Mouse (Mus musculus): ENCODE data around the gene Rad51d. TPM values are rescaled to one million over a fixed set of nuclear protein-coding genes. Genes with fewer than 3 reads are reported as not detected.
"Not testable (repeated sequence)": the region's sequence is repeated elsewhere in the genome, so short reads cannot be mapped to it uniquely, and the experiment has no call there.

Rad51d gene
- polyA plus RNA-seq (2012; fragmentation: generic; extraction: Trizol): 9.1 TPM

DNA sequence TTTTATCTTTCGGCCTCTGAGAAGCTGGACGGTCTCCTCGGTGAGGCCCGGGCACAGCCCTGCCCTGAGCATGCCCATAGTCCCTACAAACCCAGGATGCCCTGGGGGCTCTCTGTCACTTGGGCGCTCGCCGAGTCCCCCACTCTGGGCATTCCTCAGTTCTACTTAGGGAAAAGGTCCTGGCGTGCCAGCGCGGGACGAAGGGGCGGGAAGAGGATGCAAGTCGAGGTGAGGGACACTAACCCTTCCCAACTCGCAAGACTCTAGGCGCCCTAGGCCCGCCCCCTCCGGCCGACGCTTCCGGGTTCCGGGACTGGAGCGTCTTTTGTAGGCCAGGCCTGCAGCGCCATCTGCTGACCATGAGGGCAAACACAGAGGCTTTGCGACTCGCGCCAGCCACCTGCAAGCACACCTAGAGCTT lies at the start of gene Rad51d:
Gene Rad51d, minus strand, starts transcription at position 273 of the 421 bp plus-strand sequence.
- TF ChIP-seq E2F4 (IDR thresholded peaks at IDR 0.05; ENCODE audit: insufficient read depth) (peak; percentile 3), POLR2AphosphoS2 (IDR thresholded peaks at IDR 0.05; ENCODE audit: insufficient read length, low read depth) (peak; percentile 38), REST (IDR thresholded peaks at IDR 0.05; ENCODE audit: insufficient read depth, insufficient read length) (no peak), POLR2A (IDR thresholded peaks at IDR 0.05; ENCODE audit: insufficient read length, low read depth) (peak; percentile 59)
- Histone ChIP-seq H3K79me2 (ENCODE audit: control insufficient read depth, insufficient read depth) (no peaks in the 10 kb centered on the region), H3K36me3 (ENCODE audit: control insufficient read depth, insufficient read depth) (no peaks in the 10 kb centered on the region), H3ac (ENCODE audit: control insufficient read depth, insufficient read length) (peak within 1 kb of the TSS; percentile 36), H3K4me2 (ENCODE audit: low read depth) (peak within 1 kb of the TSS; percentile 92), H3K27me3 (ENCODE audit: control insufficient read depth, insufficient read depth, insufficient read length) (no peaks in the 10 kb centered on the region), H3K4me3 (peak within 1 kb of the TSS; percentile 43)

DNA sequence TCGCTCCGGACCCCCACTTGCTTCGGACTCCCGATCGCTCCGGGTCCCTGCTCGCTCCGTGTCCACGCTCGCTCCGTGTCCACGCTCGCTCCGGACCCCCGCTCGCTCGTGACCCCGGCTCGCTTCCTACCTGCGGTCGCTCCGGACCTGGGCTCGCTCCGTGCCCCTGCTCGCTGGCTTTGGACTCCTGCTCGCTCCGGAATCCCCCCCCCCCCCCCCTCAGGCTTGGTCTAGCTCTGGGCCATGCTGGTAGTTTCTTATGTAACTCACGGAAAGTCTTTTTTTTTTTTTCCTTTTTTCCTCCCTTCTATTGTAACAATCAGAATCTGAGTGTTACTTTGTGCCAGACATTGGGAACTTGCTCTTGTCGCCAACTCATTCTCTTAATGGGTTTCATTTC lies 42.8 kb upstream of the Rad51d start:
- Histone ChIP-seq H3K4me2 (ENCODE audit: low read depth) (no peak overlapping the region), H3K4me3 (no peak overlapping the region), H3K27me3 (ENCODE audit: control insufficient read depth, insufficient read depth, insufficient read length) (no peaks in the 10 kb centered on the region), H3K36me3 (ENCODE audit: control insufficient read depth, insufficient read depth) (peaks cover 11% of the 10 kb centered on the region), H3ac (ENCODE audit: control insufficient read depth, insufficient read length) (no peak overlapping the region), H3K79me2 (ENCODE audit: control insufficient read depth, insufficient read depth) (no peaks in the 10 kb centered on the region)
- no peak for TF ChIP-seq E2F4 (IDR thresholded peaks at IDR 0.05; ENCODE audit: insufficient read depth)
- TF ChIP-seq POLR2A (IDR thresholded peaks at IDR 0.05; ENCODE audit: insufficient read length, low read depth): no peak
- TF ChIP-seq POLR2AphosphoS2 (IDR thresholded peaks at IDR 0.05; ENCODE audit: insufficient read length, low read depth): no peak
- TF ChIP-seq MAX (IDR thresholded peaks at IDR 0.05; ENCODE audit: low read depth): no peak

DNA sequence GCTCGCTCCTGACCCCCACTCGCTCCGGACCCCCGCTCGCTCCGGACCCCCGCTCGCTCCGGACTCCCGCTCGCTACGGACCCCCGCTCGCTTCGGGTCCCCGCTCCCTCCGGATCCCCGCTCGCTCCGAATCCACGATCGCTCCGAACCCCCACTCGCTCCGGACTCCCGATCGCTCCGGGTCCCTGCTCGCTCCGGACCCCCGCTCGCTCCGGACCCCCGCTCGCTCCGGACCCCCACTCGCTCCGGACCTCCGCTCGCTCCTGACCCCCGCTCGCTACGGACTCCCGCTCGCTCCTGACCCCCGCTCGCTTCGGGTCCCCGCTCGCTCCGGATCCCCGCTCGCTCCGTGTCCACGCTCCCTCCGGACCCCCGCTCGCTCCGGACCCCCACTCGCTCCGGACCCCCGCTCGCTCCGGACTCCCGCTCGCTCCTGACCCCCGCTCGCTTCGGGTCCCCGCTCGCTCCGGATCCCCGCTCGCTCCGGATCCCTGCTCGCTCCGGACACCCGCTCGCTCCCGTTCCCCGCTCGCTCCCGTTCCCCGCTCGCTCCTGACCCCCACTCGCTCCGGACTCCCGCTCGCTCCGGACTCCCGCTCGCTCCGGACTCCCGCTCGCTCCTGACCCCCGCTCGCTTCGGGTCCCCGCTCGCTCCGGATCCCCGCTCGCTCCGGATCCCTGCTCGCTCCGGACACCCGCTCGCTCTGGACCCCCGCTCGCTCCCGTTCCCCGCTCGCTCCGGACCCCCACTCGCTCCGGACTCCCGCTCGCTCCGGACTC lies 41.4 kb upstream of the Rad51d start:
- H3K79me2 ChIP-seq (ENCODE audit: control insufficient read depth, insufficient read depth); H3K4me2 ChIP-seq (ENCODE audit: low read depth); H3ac ChIP-seq (ENCODE audit: control insufficient read depth, insufficient read length); H3K27me3 ChIP-seq (ENCODE audit: control insufficient read depth, insufficient read depth, insufficient read length); H3K4me3 ChIP-seq: not testable (repeated sequence)
- H3K36me3 ChIP-seq (ENCODE audit: control insufficient read depth, insufficient read depth): peaks cover 11% of the 10 kb centered on the region

DNA sequence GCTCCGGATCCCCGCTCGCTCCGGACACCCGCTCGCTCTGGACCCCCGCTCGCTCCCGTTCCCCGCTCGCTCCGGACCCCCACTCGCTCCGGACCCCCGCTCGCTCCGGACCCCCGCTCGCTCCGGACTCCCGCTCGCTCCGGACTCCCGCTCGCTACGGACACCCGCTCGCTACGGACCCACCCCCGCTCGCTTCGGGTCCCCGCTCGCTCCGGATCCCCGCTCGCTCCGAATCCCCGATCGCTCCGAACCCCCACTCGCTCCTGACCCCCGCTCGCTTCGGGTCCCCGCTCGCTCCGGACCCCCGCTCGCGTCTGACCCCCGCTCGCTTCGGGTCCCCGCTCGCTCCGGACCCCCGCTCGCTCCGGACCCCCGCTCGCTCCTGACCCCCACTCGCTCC lies 40.7 kb upstream of the Rad51d start:
- not testable (repeated sequence) for H3K4me3 ChIP-seq; H3K4me2 ChIP-seq (ENCODE audit: low read depth); H3K79me2 ChIP-seq (ENCODE audit: control insufficient read depth, insufficient read depth); H3K36me3 ChIP-seq (ENCODE audit: control insufficient read depth, insufficient read depth); H3ac ChIP-seq (ENCODE audit: control insufficient read depth, insufficient read length); H3K27me3 ChIP-seq (ENCODE audit: control insufficient read depth, insufficient read depth, insufficient read length)

DNA sequence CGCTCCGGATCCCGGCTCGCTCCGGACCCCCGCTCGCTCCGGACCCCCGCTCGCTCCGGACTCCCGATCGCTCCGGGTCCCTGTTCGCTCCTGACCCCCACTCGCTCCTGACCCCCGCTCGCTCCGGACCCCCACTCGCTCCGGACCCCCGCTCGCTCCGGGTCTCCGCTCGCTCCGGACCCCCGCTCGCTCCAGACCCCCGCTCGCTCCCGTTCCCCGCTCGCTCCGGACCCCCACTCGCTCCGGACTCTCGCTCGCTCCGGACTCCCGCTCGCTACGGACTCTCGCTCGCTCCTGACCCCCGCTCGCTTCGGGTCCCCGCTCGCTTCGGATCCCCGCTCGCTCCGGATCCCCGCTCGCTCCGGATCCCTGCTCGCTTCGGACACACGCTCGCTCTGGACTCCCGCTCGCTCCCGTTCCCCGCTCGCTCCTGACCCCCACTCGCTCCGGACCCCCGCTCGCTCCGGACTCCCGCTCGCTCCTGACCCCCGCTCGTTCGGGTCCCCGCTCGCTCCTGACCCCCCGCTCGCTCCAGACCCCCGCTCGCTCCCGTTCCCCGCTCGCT lies 40.1 kb upstream of the Rad51d start:
- H3K27me3 ChIP-seq (ENCODE audit: control insufficient read depth, insufficient read depth, insufficient read length); H3K4me3 ChIP-seq: not testable (repeated sequence)

DNA sequence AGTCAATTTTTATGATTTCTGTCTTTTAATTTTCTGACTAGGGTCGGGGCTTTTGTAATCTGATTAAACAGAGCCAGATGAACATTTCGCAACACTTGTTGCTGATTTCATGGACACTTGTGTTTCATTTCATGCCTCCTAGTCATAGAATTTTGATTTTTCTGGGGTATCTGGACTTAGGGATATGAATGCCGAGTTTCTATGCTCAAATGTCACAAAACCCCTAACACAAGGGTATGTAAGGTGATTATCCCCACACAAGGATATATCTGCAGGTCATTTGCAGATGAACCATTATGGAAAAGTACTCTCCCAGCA lies 39.2 kb upstream of the Rad51d start:
- Histone ChIP-seq H3K36me3 (ENCODE audit: control insufficient read depth, insufficient read depth) (no peaks in the 10 kb centered on the region), H3K4me3 (no peak overlapping the region), H3K79me2 (ENCODE audit: control insufficient read depth, insufficient read depth) (no peaks in the 10 kb centered on the region), H3K27me3 (ENCODE audit: control insufficient read depth, insufficient read depth, insufficient read length) (no peaks in the 10 kb centered on the region), H3K4me2 (ENCODE audit: low read depth) (no peak overlapping the region), H3ac (ENCODE audit: control insufficient read depth, insufficient read length) (no peak overlapping the region)
- no peak for TF ChIP-seq MAX (IDR thresholded peaks at IDR 0.05; ENCODE audit: low read depth)
- no peak for TF ChIP-seq SRF (IDR thresholded peaks at IDR 0.05; ENCODE audit: control insufficient read depth, insufficient read length, low read depth)
- TF ChIP-seq USF1 (IDR thresholded peaks at IDR 0.05; ENCODE audit: low read depth): no peak
- TF ChIP-seq TCF3 (IDR thresholded peaks at IDR 0.05; ENCODE audit: insufficient read length, low read depth): no peak
- TF ChIP-seq MYOG (IDR thresholded peaks at IDR 0.05; ENCODE audit: control insufficient read depth in 1 of 3, insufficient read depth in 1 of 3, insufficient read length in 2 of 3, low read depth in 2 of 3): no peak

More for the DNA sequence above, 40.1 kb upstream of the Rad51d start:
- not testable (repeated sequence) for H3K36me3 ChIP-seq (ENCODE audit: control insufficient read depth, insufficient read depth); H3ac ChIP-seq (ENCODE audit: control insufficient read depth, insufficient read length); H3K4me2 ChIP-seq (ENCODE audit: low read depth); H3K79me2 ChIP-seq (ENCODE audit: control insufficient read depth, insufficient read depth)

DNA sequence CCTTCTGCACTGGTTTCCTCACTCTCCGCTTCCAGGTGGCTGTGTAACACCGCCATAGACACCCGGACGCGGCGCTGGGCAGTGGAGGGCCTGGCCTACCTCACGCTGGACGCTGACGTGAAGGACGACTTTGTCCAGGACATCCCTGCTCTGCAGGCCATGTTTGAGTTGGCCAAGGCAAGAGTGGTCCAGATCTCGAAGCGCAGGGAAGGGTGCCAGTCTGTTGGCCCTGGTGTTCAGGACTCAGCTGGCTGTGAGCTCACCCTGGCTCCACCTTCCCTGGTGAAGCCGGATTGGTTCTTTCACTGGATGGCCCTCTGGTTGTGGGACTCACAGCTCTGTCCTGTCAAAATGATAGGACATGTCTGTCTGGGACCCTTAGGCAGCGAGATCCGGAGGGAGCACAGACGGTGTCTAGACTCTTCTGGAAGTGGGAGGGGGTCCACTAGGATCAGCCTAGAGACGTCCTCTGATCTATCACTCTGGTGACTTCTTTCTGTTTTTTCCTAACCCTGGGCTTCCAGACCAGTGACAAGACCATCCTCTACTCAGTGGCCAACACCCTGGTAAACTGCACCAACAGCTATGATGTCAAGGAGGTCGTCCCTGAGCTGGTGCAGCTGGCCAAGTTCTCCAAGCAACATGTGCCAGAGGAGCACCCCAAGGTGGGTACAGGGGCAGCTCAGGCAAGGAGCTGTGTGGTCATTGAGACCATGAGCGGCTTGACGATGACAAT lies 38.7 kb upstream of the Rad51d start:
- no peaks in the 10 kb centered on the region for H3K36me3 ChIP-seq (ENCODE audit: control insufficient read depth, insufficient read depth)
- H3K79me2 ChIP-seq (ENCODE audit: control insufficient read depth, insufficient read depth): no peaks in the 10 kb centered on the region
- H3ac ChIP-seq (ENCODE audit: control insufficient read depth, insufficient read length): no peak overlapping the region
- H3K4me2 ChIP-seq (ENCODE audit: low read depth): no peak overlapping the region
- no peaks in the 10 kb centered on the region for H3K27me3 ChIP-seq (ENCODE audit: control insufficient read depth, insufficient read depth, insufficient read length)
- TF ChIP-seq POLR2A (IDR thresholded peaks at IDR 0.05; ENCODE audit: insufficient read length, low read depth): no peak
- TF ChIP-seq POLR2AphosphoS2 (IDR thresholded peaks at IDR 0.05; ENCODE audit: insufficient read length, low read depth): no peak
- no peak for TF ChIP-seq REST (IDR thresholded peaks at IDR 0.05; ENCODE audit: insufficient read depth, insufficient read length)
- no peak overlapping the region for H3K4me3 ChIP-seq

DNA sequence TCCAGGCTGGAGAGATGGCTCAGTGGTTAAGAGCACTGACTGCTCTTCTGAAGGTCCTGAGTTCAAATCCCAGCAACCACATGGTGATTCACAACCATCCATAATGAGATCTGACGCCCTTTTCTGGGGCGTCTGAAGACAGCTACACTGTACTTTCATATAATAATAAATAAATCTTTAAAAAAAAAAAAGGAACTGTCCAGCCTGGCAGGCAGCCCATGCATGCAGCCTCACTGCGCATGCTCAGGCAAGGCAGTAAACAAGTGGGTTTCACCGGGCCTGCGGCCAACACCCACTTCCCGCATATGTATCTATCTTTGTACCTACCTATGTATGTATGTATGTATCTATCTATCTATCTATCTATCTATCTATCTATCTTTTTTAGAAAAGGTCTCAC lies 33.5 kb upstream of the Rad51d start:
- H3K36me3 ChIP-seq (ENCODE audit: control insufficient read depth, insufficient read depth); H3ac ChIP-seq (ENCODE audit: control insufficient read depth, insufficient read length); H3K79me2 ChIP-seq (ENCODE audit: control insufficient read depth, insufficient read depth); H3K4me3 ChIP-seq; H3K4me2 ChIP-seq (ENCODE audit: low read depth); H3K27me3 ChIP-seq (ENCODE audit: control insufficient read depth, insufficient read depth, insufficient read length): not testable (repeated sequence)

All from myocyte (in vitro differentiated cells).